Mouse (Mus musculus) intestine, embryonic 14.5 days (tissue): ENCODE measurements around the gene Celf2. TPM values are rescaled to one million over a fixed set of nuclear protein-coding genes. Genes with fewer than 3 reads are reported as not detected.
A peak's percentile ranks its signal among the peaks of the same experiment; 100 is the strongest.

ENCODE experiments used
- ATAC-seq: fragments of 200-750 bp; cut with Nextera tagmentation; replicated peaks from 2 replicates; pipeline ENCODE4 v1.8.0; 2017; ENCODE audit warnings: low read depth, moderate number of reproducible peaks, moderate TSS enrichment, moderate library complexity; ENCODE audit not compliant: low FRiP score, low TSS enrichment
- DNase-seq: peaks from one replicate; pipeline ENCODE4 v3.0.0-alpha.2; 2018; ENCODE audit warnings: low spot score
- H3K27ac ChIP-seq: fragments of 300-500 bp; sonication (generic); 2 replicates; pipeline ENCODE4 v1.5.1; 2014; ENCODE audit warnings: low read depth, mild to moderate bottlenecking, control low read depth
- H3K27me3 ChIP-seq: fragments of 300-500 bp; sonication (generic); replicated peaks from 2 replicates; pipeline ENCODE4 v1.6.1; 2014; ENCODE audit warnings: low read length, control low read depth; ENCODE audit not compliant: control insufficient read depth, insufficient read depth
- H3K36me3 ChIP-seq: fragments of 300-500 bp; sonication (generic); 2 replicates; pipeline ENCODE4 v1.6.1; 2014; ENCODE audit warnings: low read length, control low read depth; ENCODE audit not compliant: control insufficient read depth, insufficient read depth
- H3K4me1 ChIP-seq: fragments of 300-500 bp; sonication (generic); replicated peaks from 2 replicates; pipeline ENCODE4 v1.6.1; 2014; ENCODE audit warnings: low read length, control low read depth, mixed read lengths; ENCODE audit not compliant: control insufficient read depth, insufficient read depth
- H3K4me2 ChIP-seq: fragments of 300-500 bp; sonication (generic); 2 replicates; pipeline ENCODE4 v1.6.1; 2014; ENCODE audit warnings: low read length
- H3K4me3 ChIP-seq: fragments of 300-500 bp; sonication (generic); 2 replicates; pipeline ENCODE4 v1.5.1; 2014; ENCODE audit warnings: low read depth, low read length, control low read depth, mixed read lengths
- H3K9ac ChIP-seq: fragments of 300-500 bp; sonication (generic); 2 replicates; pipeline ENCODE4 v1.6.1; 2014; ENCODE audit warnings: mild to moderate bottlenecking, low read length
- H3K9me3 ChIP-seq: fragments of 300-500 bp; sonication (generic); 2 replicates; pipeline ENCODE4 v1.6.1; 2016; ENCODE audit warnings: low read length, control low read depth; ENCODE audit not compliant: control insufficient read depth
- WGBS: fragments of 180-500 bp; shearing (Covaris S2); extraction: QIAGEN DNeasy Blood & Tissue Kit; methylation state at CpG from one replicate; pipeline ENCODE4 v1.1.7; 2014; 5-methylcytosine and 5-hydroxymethylcytosine counted together
- polyA plus RNA-seq: library from polyadenylated mRNA; unstranded; fragments of >200 nt; fragmentation: Nextera tagmentation; extraction: Ambion mirVana; gene quantifications from 2 replicates; pipeline ENCODE4 v1.2.1, GENCODE M21; 2014

Celf2 gene
- polyA plus RNA-seq, 1 experiment from 2014 or later = 53.5 TPM

GRCm38 (mm10) chr2:6869956-6870710 is 639.2 kb downstream of the Celf2 start:
- peaks cover 36% of the 10 kb centered on the region for H3K27me3 ChIP-seq
- peak overlapping the region; percentile 4; the same call in 1 of the 2 replicates for H3K4me3 ChIP-seq
- DNase-seq (no peak), ATAC-seq (no peak)
- H3K27ac ChIP-seq = no peak overlapping the region
- H3K9ac ChIP-seq = no peak overlapping the region
- no peaks in the 10 kb centered on the region for H3K9me3 ChIP-seq
- no peaks in the 10 kb centered on the region for H3K4me1 ChIP-seq
- no peaks in the 10 kb centered on the region for H3K36me3 ChIP-seq
- 58% methylated on average over 9 of the region's 9 CpGs for WGBS
- 0 out of 2 replicates have a peak overlapping the region, but pooled peaks have one; percentile 81 for H3K4me2 ChIP-seq

GRCm38 (mm10) chr2:6867297-6867696 is 642.1 kb downstream of the Celf2 start:
- H3K27me3 ChIP-seq = peaks cover 26% of the 10 kb centered on the region
- no peak for DNase-seq
- no peaks in the 10 kb centered on the region for H3K9me3 ChIP-seq
- H3K4me2 ChIP-seq = no peak overlapping the region
- H3K36me3 ChIP-seq = no peaks in the 10 kb centered on the region
- no peak overlapping the region for H3K9ac ChIP-seq
- no peak for ATAC-seq
- H3K4me1 ChIP-seq = no peaks in the 10 kb centered on the region
- H3K4me3 ChIP-seq = no peak overlapping the region
- WGBS = 46% methylated on average over 4 of the region's 4 CpGs
- H3K27ac ChIP-seq = no peak overlapping the region

- peaks cover 19% of the 10 kb centered on the region for H3K27me3 ChIP-seq
- H3K27ac ChIP-seq = no peak overlapping the region
- no peaks in the 10 kb centered on the region for H3K4me1 ChIP-seq
- ATAC-seq (no peak), DNase-seq (no peak)
- H3K4me2 ChIP-seq = no peak overlapping the region
- no peak overlapping the region for H3K4me3 ChIP-seq
- no peak overlapping the region for H3K9ac ChIP-seq
- no peaks in the 10 kb centered on the region for H3K9me3 ChIP-seq
- no peaks in the 10 kb centered on the region for H3K36me3 ChIP-seq
- 89% methylated on average over 4 of the region's 4 CpGs for WGBS
Measured at GRCm38 (mm10) chr2:6865785-6866184, 643.6 kb downstream of the Celf2 start.

DNA sequence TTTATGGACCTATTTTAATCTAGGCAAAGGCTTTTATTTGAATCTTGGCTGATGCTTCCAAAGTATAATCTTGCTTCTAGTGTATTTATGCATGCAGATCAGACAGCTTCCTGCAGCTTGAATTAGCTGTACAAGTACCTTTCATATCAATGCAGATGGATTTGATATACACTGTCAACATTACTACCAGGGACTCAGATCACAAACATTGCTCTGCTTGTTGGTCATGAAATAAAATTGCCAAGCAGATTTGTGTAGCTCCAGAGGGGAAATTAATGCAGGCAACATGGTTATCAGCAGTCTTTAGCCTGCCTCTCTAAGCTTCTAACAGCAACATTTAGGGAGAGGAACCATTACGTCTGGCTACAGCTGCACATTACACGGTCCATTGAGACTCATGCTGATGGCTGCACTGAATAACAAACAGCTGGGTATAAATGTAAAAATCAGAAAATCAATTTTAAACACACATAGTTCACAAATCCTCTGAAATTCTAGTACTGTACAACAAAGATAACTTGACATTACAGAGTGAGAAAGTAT is 659.2 kb downstream of the Celf2 start:
- ATAC-seq (no peak), DNase-seq (no peak)
- Histone ChIP-seq H3K4me1 (no peaks in the 10 kb centered on the region), H3K27me3 (no peaks in the 10 kb centered on the region), H3K36me3 (no peaks in the 10 kb centered on the region), H3K9me3 (no peaks in the 10 kb centered on the region), H3K27ac (no peak overlapping the region), H3K9ac (no peak overlapping the region), H3K4me2 (no peak overlapping the region), H3K4me3 (no peak overlapping the region)
- WGBS = 83% methylated on average over 2 of the region's 2 CpGs

- Histone ChIP-seq H3K9me3 (no peaks in the 10 kb centered on the region), H3K4me2 (no peak overlapping the region), H3K27ac (no peak overlapping the region), H3K4me3 (no peak overlapping the region), H3K9ac (no peak overlapping the region), H3K27me3 (no peaks in the 10 kb centered on the region), H3K36me3 (no peaks in the 10 kb centered on the region), H3K4me1 (no peaks in the 10 kb centered on the region)
- WGBS = 45% methylated on average over 3 of the region's 3 CpGs
- ATAC-seq = no peak
- no peak for DNase-seq
Measured at GRCm38 (mm10) chr2:6849388-6849787, 660.0 kb downstream of the Celf2 start.

DNA sequence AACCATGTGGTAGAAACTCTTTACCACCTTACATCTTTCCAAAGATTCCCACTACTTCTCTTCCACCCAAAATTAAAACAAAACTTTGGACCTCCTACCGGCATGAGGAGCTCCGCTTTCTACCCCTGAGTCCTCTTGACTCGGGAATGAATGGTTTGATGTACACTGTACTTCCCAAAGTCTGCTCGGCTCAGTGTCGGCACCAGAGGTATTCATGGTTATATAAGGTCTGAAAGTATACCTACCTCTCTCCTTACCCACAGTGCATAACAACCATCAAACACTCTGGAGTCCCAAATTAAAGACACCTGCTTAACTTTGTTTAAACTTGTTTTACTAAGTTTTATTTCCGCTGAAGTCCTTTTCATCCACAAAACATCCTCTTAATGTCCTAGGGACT is 679.3 kb downstream of the Celf2 start:
- no peak overlapping the region for H3K27ac ChIP-seq
- no peaks in the 10 kb centered on the region for H3K36me3 ChIP-seq
- 88% methylated on average over 6 of the region's 6 CpGs for WGBS
- DNase-seq (no peak), ATAC-seq (no peak)
- H3K4me1 ChIP-seq = no peaks in the 10 kb centered on the region
- H3K9me3 ChIP-seq = no peaks in the 10 kb centered on the region
- H3K4me2 ChIP-seq = no peak overlapping the region
- H3K27me3 ChIP-seq = no peaks in the 10 kb centered on the region
- no peak overlapping the region for H3K9ac ChIP-seq
- H3K4me3 ChIP-seq = no peak overlapping the region

GRCm38 (mm10) chr2:6827583-6827982 is 681.8 kb downstream of the Celf2 start:
- Histone ChIP-seq H3K36me3 (no peaks in the 10 kb centered on the region), H3K4me1 (no peaks in the 10 kb centered on the region), H3K9ac (no peak overlapping the region), H3K4me2 (no peak overlapping the region), H3K9me3 (no peaks in the 10 kb centered on the region), H3K27me3 (no peaks in the 10 kb centered on the region), H3K27ac (no peak overlapping the region), H3K4me3 (no peak overlapping the region)
- DNase-seq (no peak), ATAC-seq (no peak)
- WGBS = 67% methylated on average over 2 of the region's 2 CpGs

GRCm38 (mm10) chr2:6823021-6823420 is 686.3 kb downstream of the Celf2 start:
- Histone ChIP-seq H3K27ac (no peak overlapping the region), H3K4me2 (no peak overlapping the region), H3K27me3 (no peaks in the 10 kb centered on the region), H3K4me1 (no peaks in the 10 kb centered on the region), H3K9ac (no peak overlapping the region), H3K4me3 (no peak overlapping the region), H3K9me3 (no peaks in the 10 kb centered on the region), H3K36me3 (no peaks in the 10 kb centered on the region)
- WGBS = 87% methylated on average over 1 of the region's 1 CpGs
- ATAC-seq (no peak), DNase-seq (no peak)

DNA sequence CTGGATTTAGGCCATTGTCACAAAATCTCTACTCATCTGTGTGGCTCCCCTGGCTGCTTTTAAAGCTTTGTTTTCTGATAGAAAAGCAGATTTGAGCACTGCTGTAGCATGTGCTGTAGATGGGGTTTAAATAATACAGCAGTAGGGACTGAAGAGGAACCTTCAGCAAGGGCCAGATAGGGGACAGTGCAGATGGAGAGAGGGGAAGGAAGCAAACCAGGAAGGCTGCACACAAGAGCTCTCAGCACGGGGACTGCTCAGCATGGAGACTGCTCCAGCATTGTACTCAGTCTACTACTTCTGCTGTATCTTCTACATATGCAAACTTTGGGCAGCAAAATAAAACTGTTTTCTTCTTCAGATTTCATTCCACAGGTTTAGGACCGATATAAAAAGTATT is 687.8 kb downstream of the Celf2 start:
- WGBS = 82% methylated on average over 2 of the region's 2 CpGs
- Histone ChIP-seq H3K4me2 (no peak overlapping the region), H3K9ac (no peak overlapping the region), H3K27ac (no peak overlapping the region), H3K27me3 (no peaks in the 10 kb centered on the region), H3K36me3 (no peaks in the 10 kb centered on the region), H3K9me3 (no peaks in the 10 kb centered on the region), H3K4me1 (no peaks in the 10 kb centered on the region), H3K4me3 (no peak overlapping the region)
- ATAC-seq = no peak
- no peak for DNase-seq
